Mouse (Mus musculus) brain, embryonic 14.5 days (tissue): Measurements from ENCODE around the gene Coq8a.

Experiments used
- CTCF ChIP-seq: fragments of 200-500 bp; IDR thresholded peaks from 2 replicates; pipeline ENCODE4 v1.5.1; 2012; ENCODE audit warnings: inconsistent platforms, mild to moderate bottlenecking, moderate library complexity, borderline replicate concordance; ENCODE audit not compliant: insufficient read depth, insufficient read length; ENCODE audit errors: extremely low read depth
- POLR2A ChIP-seq: fragments of 200-500 bp; IDR thresholded peaks from 2 replicates; pipeline ENCODE4 v1.6.1; 2012; ENCODE audit warnings: mild to moderate bottlenecking, inconsistent platforms, borderline replicate concordance; ENCODE audit not compliant: poor library complexity, insufficient read depth, insufficient read length, severe bottlenecking; ENCODE audit errors: extremely low read depth

DNA sequence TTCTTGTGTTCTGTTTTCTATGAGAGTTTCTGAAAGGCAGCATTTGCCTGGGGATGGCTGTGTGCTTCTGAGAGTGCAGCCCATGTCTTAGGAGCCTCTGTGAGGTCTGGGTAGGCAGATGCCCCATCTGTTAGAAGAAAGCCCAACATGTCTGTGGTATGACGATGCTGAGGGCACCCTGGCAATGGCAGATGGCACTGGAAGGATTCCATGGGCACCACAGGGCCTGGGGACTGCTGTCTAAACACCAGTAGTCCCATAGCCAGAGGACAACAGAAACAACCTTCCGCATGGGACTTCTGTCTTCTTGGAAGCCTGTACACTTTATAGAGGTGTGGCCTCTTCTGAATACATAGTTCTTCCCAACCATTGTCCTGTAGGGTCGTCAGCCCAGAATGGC, 38.2 kb downstream of the Coq8a start:
- TF ChIP-seq POLR2A = no peak
- no peak for TF ChIP-seq CTCF
